Mouse (Mus musculus): ENCODE data around the gene Eif2d.
A peak's percentile ranks its signal among the peaks of the same experiment; 100 is the strongest.
"Not testable (repeated sequence)": the region's sequence is repeated elsewhere in the genome, so short reads cannot be mapped to it uniquely, and the experiment has no call there.

Gene Eif2d

GRCm38 (mm10) chr1:131139102-131140095, 13.6 kb upstream of the Eif2d start:
- DNase-seq (ENCODE audit: low spot score), result peak; percentile 47

GRCm38 (mm10) chr1:131141449-131141848, 11.5 kb upstream of the Eif2d start:
- no peak for DNase-seq (ENCODE audit: low spot score)

GRCm38 (mm10) chr1:131142472-131142871, 10.5 kb upstream of the Eif2d start:
- no peak for DNase-seq (ENCODE audit: low spot score)

- not testable (repeated sequence) for DNase-seq (ENCODE audit: low spot score)
Observed at GRCm38 (mm10) chr1:131145222-131145621, 7.8 kb upstream of the Eif2d start.

GRCm38 (mm10) chr1:131146181-131146614, 6.8 kb upstream of the Eif2d start:
- no peak for DNase-seq (ENCODE audit: low spot score)

GRCm38 (mm10) chr1:131149496-131149895, 3.5 kb upstream of the Eif2d start:
- no peak for DNase-seq (ENCODE audit: low spot score)

- no peak for DNase-seq (ENCODE audit: low spot score)
Observed at GRCm38 (mm10) chr1:131155456-131155855, 2.5 kb downstream of the Eif2d start.

GRCm38 (mm10) chr1:131159573-131160327, 6.8 kb downstream of the Eif2d start:
- not testable (repeated sequence) for DNase-seq (ENCODE audit: low spot score)

GRCm38 (mm10) chr1:131161091-131161490, 8.1 kb downstream of the Eif2d start:
- no peak for DNase-seq (ENCODE audit: low spot score)

GRCm38 (mm10) chr1:131164427-131164826, 11.4 kb downstream of the Eif2d start:
- DNase-seq (ENCODE audit: low spot score), result no peak

- no peak for DNase-seq (ENCODE audit: low spot score)
Observed at GRCm38 (mm10) chr1:131167612-131168011, 14.6 kb downstream of the Eif2d start.

GRCm38 (mm10) chr1:131173001-131173400, 20.0 kb downstream of the Eif2d start:
- no peak for DNase-seq (ENCODE audit: low spot score)

GRCm38 (mm10) chr1:131173809-131174208, 20.8 kb downstream of the Eif2d start:
- no peak for DNase-seq (ENCODE audit: low spot score)

GRCm38 (mm10) chr1:131174299-131174861, 21.4 kb downstream of the Eif2d start:
- no peak for DNase-seq (ENCODE audit: low spot score)

- no peak for DNase-seq (ENCODE audit: low spot score)
Observed at GRCm38 (mm10) chr1:131175189-131175588, 22.2 kb downstream of the Eif2d start.

- DNase-seq (ENCODE audit: low spot score), result no peak
Observed at GRCm38 (mm10) chr1:131175819-131176218, 22.8 kb downstream of the Eif2d start.

GRCm38 (mm10) chr1:131177249-131177648, 24.3 kb downstream of the Eif2d start:
- no peak for DNase-seq (ENCODE audit: low spot score)

GRCm38 (mm10) chr1:131178083-131178482, 25.1 kb downstream of the Eif2d start:
- DNase-seq (ENCODE audit: low spot score), result no peak

GRCm38 (mm10) chr1:131180386-131180785, 27.4 kb downstream of the Eif2d start:
- no peak for DNase-seq (ENCODE audit: low spot score)

GRCm38 (mm10) chr1:131181642-131182527, 28.9 kb downstream of the Eif2d start:
- DNase-seq (ENCODE audit: low spot score), result peak; percentile 61

- DNase-seq (ENCODE audit: low spot score), result no peak
Observed at GRCm38 (mm10) chr1:131183201-131183600, 30.2 kb downstream of the Eif2d start.
